Mouse (Mus musculus) left cerebral cortex, adult 8-10 months (tissue): ENCODE measurements at regions not wholly inside any gene's neighbourhood (a gene's known extent, or its start where the extent isn't known, plus 50 kb on each side); places are given as distances from the start of the nearest gene placed in this dataset.

Source experiments
- DNase-seq, 2 experiments: peaks; one replicate each; pipeline ENCODE4 v3.0.0; 2022; ENCODE audit warnings: low spot score in 2 of 2

GRCm38 (mm10) chr12:25304820-25305511 is 208.0 kb upstream of the Id2 start:
- DNase-seq = no peak

GRCm38 (mm10) chr12:25303500-25304050 is 206.6 kb upstream of the Id2 start:
- DNase-seq = no peak

- no peak for DNase-seq
Observed at GRCm38 (mm10) chr12:25300804-25301390, 204.0 kb upstream of the Id2 start.

- DNase-seq = no peak
Observed at GRCm38 (mm10) chr12:25299603-25300471, 202.9 kb upstream of the Id2 start.

- DNase-seq = no peak
Observed at GRCm38 (mm10) chr12:25298766-25299165, 201.8 kb upstream of the Id2 start.

GRCm38 (mm10) chr12:25297960-25298359 is 201.0 kb upstream of the Id2 start:
- DNase-seq = no peak

- DNase-seq = no peak
Observed at GRCm38 (mm10) chr12:25296648-25297047, 199.7 kb upstream of the Id2 start.

GRCm38 (mm10) chr12:25294179-25295025 is 197.5 kb upstream of the Id2 start:
- DNase-seq = no peak

GRCm38 (mm10) chr12:25293470-25294178 is 196.7 kb upstream of the Id2 start:
- no peak for DNase-seq

- DNase-seq = no peak
Observed at GRCm38 (mm10) chr12:25289381-25289780, 192.4 kb upstream of the Id2 start.

- no peak for DNase-seq
Observed at GRCm38 (mm10) chr12:25283808-25284207, 186.9 kb upstream of the Id2 start.

GRCm38 (mm10) chr12:25281438-25281837 is 184.5 kb upstream of the Id2 start:
- DNase-seq = no peak

GRCm38 (mm10) chr12:25273631-25274305 is 176.8 kb upstream of the Id2 start:
- no peak for DNase-seq

- no peak for DNase-seq
Observed at GRCm38 (mm10) chr12:25272752-25273125, 175.8 kb upstream of the Id2 start.

GRCm38 (mm10) chr12:25272114-25272751 is 175.3 kb upstream of the Id2 start:
- no peak for DNase-seq

- DNase-seq = no peak
Observed at GRCm38 (mm10) chr12:25269878-25270277, 172.9 kb upstream of the Id2 start.

GRCm38 (mm10) chr12:25268871-25269850 is 172.2 kb upstream of the Id2 start:
- no peak for DNase-seq

- DNase-seq = no peak
Observed at GRCm38 (mm10) chr12:25268323-25268722, 171.4 kb upstream of the Id2 start.
